10 mouse cellular contexts compared by ENCODE assay signal in the genomic region with DNA sequence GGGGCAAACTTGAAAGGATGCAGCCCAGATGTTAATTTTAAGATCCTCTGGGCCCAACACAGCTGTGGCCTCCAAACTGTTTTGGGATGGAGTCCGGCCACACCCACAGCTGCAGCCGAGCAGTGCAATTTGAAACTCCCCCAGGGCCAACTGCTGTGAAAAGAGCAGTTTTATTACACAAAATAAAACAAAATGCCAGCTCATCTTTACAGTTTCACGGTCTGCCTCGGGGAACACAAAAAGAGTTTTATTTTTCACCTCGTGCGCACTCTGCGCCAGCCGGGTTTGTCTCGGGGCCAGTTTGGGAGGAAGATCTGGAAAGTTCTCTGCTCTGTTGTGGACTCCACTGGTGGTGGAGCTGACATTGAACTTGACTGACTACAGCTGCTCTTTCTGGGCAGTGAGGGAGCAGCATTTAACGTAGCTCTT.
DNase-seq lines count a peak whose midpoint lies in the region; ATAC-seq and TF ChIP-seq lines count a peak whose summit lies in the region.
"Had no signal": no experiment of that assay in that cellular context is flagged by ENCODE, and none has a peak within 500 bp of the region (broad histone marks: within the 10 kb centered on the region; RNA-seq: fewer than 3 reads in every experiment).

No protein-coding gene starts in this region.

- H3K36me3 ChIP-seq in heart, adult 2 months (ENCODE audit: control insufficient read depth, insufficient read depth, low read length) = no peaks in the 10 kb centered on the region
- H3K36me3 ChIP-seq in heart, embryonic 10.5 days = no peaks in the 10 kb centered on the region

- WGBS in heart, adult 2 months = 66% methylated on average over 10 of the region's 10 CpGs
- WGBS in heart, embryonic 10.5 days = 72% methylated on average over 10 of the region's 10 CpGs

- TF ChIP-seq EP300 in heart, adult 2 months (IDR thresholded peaks at IDR 0.05; ENCODE audit: insufficient read depth, low read depth, low read length) = 0 out of 2 replicates have a peak, but pooled peaks have one; percentile 11

- no peaks in the 10 kb centered on the region for H3K27me3 ChIP-seq in heart, adult 2 months (ENCODE audit: control insufficient read depth, insufficient read depth, low read length)
- no peaks in the 10 kb centered on the region for H3K27me3 ChIP-seq in heart, embryonic 10.5 days (ENCODE audit: insufficient read depth, poor library complexity, severe bottlenecking)

- H3K4me1 ChIP-seq in heart, adult 2 months (ENCODE audit: control insufficient read depth, insufficient read depth, low read length) = peaks cover 2% of the 10 kb centered on the region
- peaks cover 12% of the 10 kb centered on the region; the same call in 1 of the 2 replicates for H3K4me1 ChIP-seq in heart, embryonic 10.5 days

- no peaks in the 10 kb centered on the region for H3K9me3 ChIP-seq in heart, embryonic 10.5 days

- no peak overlapping the region for H3K9ac ChIP-seq in heart, adult 2 months (ENCODE audit: low read depth, low read length)

- no peak for TF ChIP-seq POLR2A in heart, adult 2 months (IDR thresholded peaks at IDR 0.05; ENCODE audit: insufficient read depth, low read depth, low read length)

- no peak for TF ChIP-seq CTCF in heart, adult 2 months (IDR thresholded peaks at IDR 0.05)

- no peak for ATAC-seq in megakaryocyte progenitor cell, adult 5-6 weeks (replicated peaks; ENCODE audit: poor library complexity)

- peak; percentile 62 to 72 for DNase-seq in heart, adult 2 months
- no peak for DNase-seq in heart, embryonic 10.5 days (ENCODE audit: low spot score)
- peak; percentile 58 for DNase-seq in adipocyte (ENCODE audit: low spot score)
- DNase-seq in heart, adult 8-10 months (ENCODE audit: low spot score) = peak; percentile 48
- peak; percentile 76 for DNase-seq in mesoderm, embryonic 11.5 days (ENCODE audit: low read depth, low spot score)
- DNase-seq in right cerebral cortex, adult 2 months (ENCODE audit: low spot score in 2 of 2) = no peak
- DNase-seq in layer of hippocampus, adult 9-11 months = no peak

- H3K79me2 ChIP-seq in heart, adult 2 months (replicated peaks; ENCODE audit: control insufficient read depth, insufficient read depth, low read length) = no peaks in the 10 kb centered on the region

- H3K4me3 ChIP-seq in heart, adult 2 months = no peak overlapping the region
- H3K4me3 ChIP-seq in heart, embryonic 10.5 days = no peak overlapping the region
- H3K4me3 ChIP-seq: erythroblast, embryonic 14.5 days; left cerebral cortex, adult 2 months had no signal

- no peak overlapping the region for H3K27ac ChIP-seq in heart, adult 2 months
- H3K27ac ChIP-seq in heart, embryonic 10.5 days = no peak overlapping the region
- H3K27ac ChIP-seq: left cerebral cortex, adult 2 months had no signal

- intact Hi-C loops in heart, adult 2 months (cut with DNase I) = no loop called here

Comparison
In these comparisons a context has a peak if more than half of its experiments do, and no peak if none do; other contexts are left out.
1. DNase-seq: peak in heart, adult 2 months (2 of 2), adipocyte (single experiment), heart, adult 8-10 months (single experiment) and mesoderm, embryonic 11.5 days (single experiment); none in heart, embryonic 10.5 days (single experiment), right cerebral cortex, adult 2 months (0 of 2) and layer of hippocampus, adult 9-11 months (single experiment).